Mouse (Mus musculus): ENCODE results near the gene Nav2. TPM values are rescaled to one million over a fixed set of nuclear protein-coding genes. Genes with fewer than 3 reads are reported as not detected.

Gene Nav2
- polyA plus RNA-seq, 1 experiment, result 51.7 TPM

DNA sequence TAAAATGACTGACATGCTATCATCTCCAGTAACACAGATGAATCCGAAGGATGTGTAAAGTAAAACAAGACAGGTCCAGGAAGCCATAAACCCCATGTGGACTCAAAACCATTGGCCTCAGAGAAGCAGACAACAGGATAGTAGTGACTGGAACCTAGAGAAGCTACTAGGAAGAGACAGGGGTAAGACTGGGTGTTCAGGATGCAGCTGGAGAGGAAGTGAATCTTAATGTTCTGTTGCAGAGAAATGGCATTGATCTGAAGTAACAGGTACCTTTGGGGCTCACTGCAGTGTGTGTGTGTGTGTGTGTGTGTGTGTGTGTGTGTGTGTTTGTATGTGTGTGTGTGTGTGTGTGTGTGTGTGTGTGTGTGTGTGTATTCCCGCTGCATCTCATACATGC, 231.2 kb downstream of the Nav2 start:
- H3K27me3 ChIP-seq (ENCODE audit: control insufficient read depth, insufficient read depth, low read length, poor library complexity, severe bottlenecking), result no peaks in the 10 kb centered on the region
- H3K9ac ChIP-seq (ENCODE audit: low read depth, poor library complexity, severe bottlenecking), result no peak overlapping the region
- H3K4me3 ChIP-seq (ENCODE audit: low read depth, low read length), result no peak overlapping the region
- H3K4me1 ChIP-seq (ENCODE audit: control insufficient read depth, insufficient read depth, low read length), result no peaks in the 10 kb centered on the region
- no peak overlapping the region for H3K27ac ChIP-seq (ENCODE audit: insufficient read depth, low read length)
- H3K36me3 ChIP-seq (ENCODE audit: control insufficient read depth, insufficient read depth, low read length, poor library complexity, severe bottlenecking), result no peaks in the 10 kb centered on the region
- no peak for TF ChIP-seq EP300 (IDR thresholded peaks at IDR 0.05; ENCODE audit: insufficient read depth, low read depth, low read length)
- H3K9me3 ChIP-seq (replicated peaks; ENCODE audit: control insufficient read depth, insufficient read depth, low read length, poor library complexity, severe bottlenecking), result no peaks in the 10 kb centered on the region

DNA sequence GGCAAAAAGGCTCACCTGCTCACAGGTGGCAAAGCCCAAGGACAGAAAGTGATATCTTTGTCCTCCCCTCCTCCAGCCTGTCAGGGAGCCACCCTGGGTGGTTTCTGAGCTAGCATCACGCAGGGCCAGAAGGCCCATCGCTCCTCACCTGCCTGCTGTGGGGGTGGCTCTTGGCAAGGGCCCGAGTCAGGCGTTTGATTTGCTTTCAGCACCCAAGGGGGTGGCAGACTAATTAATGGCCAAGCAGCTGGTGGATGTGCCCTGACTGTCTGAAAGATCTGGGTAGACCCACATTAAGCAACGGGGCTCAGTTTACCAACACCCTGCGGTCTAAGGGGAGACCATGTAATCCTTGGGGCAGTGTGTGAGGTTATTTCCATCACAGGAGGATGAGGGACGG, 235.4 kb downstream of the Nav2 start:
- H3K9ac ChIP-seq (ENCODE audit: low read depth, poor library complexity, severe bottlenecking), result no peak overlapping the region
- no peaks in the 10 kb centered on the region for H3K4me1 ChIP-seq (ENCODE audit: control insufficient read depth, insufficient read depth, low read length)
- no peaks in the 10 kb centered on the region for H3K9me3 ChIP-seq (replicated peaks; ENCODE audit: control insufficient read depth, insufficient read depth, low read length, poor library complexity, severe bottlenecking)
- no peak overlapping the region for H3K27ac ChIP-seq (ENCODE audit: insufficient read depth, low read length)
- no peaks in the 10 kb centered on the region for H3K36me3 ChIP-seq (ENCODE audit: control insufficient read depth, insufficient read depth, low read length, poor library complexity, severe bottlenecking)
- H3K27me3 ChIP-seq (ENCODE audit: control insufficient read depth, insufficient read depth, low read length, poor library complexity, severe bottlenecking), result no peaks in the 10 kb centered on the region
- no peak for TF ChIP-seq CTCF (IDR thresholded peaks at IDR 0.05; ENCODE audit: low read depth, low read length)
- no peak for TF ChIP-seq POLR2A (IDR thresholded peaks at IDR 0.05; ENCODE audit: insufficient read depth, low read length)
- no peak for TF ChIP-seq EP300 (IDR thresholded peaks at IDR 0.05; ENCODE audit: insufficient read depth, low read depth, low read length)
- H3K4me3 ChIP-seq (ENCODE audit: low read depth, low read length), result no peak overlapping the region

DNA sequence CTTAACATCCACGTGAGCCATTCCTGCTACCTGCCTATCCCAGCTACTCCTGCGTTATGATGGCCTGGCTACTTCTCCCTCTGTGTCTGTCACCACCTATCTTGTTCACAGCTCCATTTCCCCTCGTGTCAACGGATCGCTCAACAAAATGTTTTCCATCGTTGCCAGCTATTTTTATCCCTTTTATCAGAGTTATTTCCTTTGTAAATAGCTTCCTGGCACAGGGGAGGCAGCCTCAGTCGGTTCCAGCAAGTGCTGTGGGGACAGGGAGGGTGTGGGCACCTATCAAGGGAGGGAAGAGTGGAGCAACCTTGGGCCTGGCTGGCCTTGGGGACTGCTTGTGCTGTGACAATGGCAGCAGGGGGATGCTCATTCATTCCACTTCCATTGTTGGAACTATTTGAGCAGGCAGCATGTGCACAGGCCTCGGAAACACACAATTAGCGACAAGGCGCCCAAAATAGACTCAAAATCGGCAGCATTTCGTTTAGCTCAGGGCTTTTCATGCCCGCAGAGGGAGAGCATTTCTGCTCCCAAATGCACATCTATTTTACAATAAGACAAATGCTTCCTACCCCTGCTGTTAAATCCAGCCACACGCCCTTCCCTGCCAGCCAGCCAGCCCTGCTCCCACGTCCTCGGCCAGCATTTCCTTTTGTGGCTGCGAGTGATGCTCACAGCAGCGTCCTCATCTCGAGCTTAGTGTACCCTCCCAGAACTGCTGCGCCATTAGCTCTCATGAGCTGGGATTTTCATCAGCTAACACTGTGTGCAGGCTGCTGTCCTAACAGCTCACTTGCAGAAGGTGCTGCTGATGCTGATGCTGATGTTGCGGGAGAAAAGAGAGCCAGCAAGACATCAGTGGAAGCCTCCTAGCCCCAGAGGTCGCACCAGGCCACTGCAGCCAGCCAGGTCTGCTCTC, 237.5 kb downstream of the Nav2 start:
- H3K9ac ChIP-seq (ENCODE audit: low read depth, poor library complexity, severe bottlenecking), result no peak overlapping the region
- H3K27me3 ChIP-seq (ENCODE audit: control insufficient read depth, insufficient read depth, low read length, poor library complexity, severe bottlenecking), result no peaks in the 10 kb centered on the region
- no peaks in the 10 kb centered on the region for H3K9me3 ChIP-seq (replicated peaks; ENCODE audit: control insufficient read depth, insufficient read depth, low read length, poor library complexity, severe bottlenecking)
- TF ChIP-seq CTCF (IDR thresholded peaks at IDR 0.05; ENCODE audit: low read depth, low read length), result no peak
- no peak for TF ChIP-seq EP300 (IDR thresholded peaks at IDR 0.05; ENCODE audit: insufficient read depth, low read depth, low read length)
- TF ChIP-seq POLR2A (IDR thresholded peaks at IDR 0.05; ENCODE audit: insufficient read depth, low read length), result no peak
- H3K4me1 ChIP-seq (ENCODE audit: control insufficient read depth, insufficient read depth, low read length), result no peaks in the 10 kb centered on the region
- H3K4me3 ChIP-seq (ENCODE audit: low read depth, low read length), result no peak overlapping the region
- H3K27ac ChIP-seq (ENCODE audit: insufficient read depth, low read length), result no peak overlapping the region
- H3K36me3 ChIP-seq (ENCODE audit: control insufficient read depth, insufficient read depth, low read length, poor library complexity, severe bottlenecking), result no peaks in the 10 kb centered on the region

GRCm38 (mm10) chr7:49152297-49152696, 243.8 kb downstream of the Nav2 start:
- H3K4me1 ChIP-seq (ENCODE audit: control insufficient read depth, insufficient read depth, low read length), result no peaks in the 10 kb centered on the region
- H3K27ac ChIP-seq (ENCODE audit: insufficient read depth, low read length), result no peak overlapping the region
- no peaks in the 10 kb centered on the region for H3K27me3 ChIP-seq (ENCODE audit: control insufficient read depth, insufficient read depth, low read length, poor library complexity, severe bottlenecking)
- no peaks in the 10 kb centered on the region for H3K9me3 ChIP-seq (replicated peaks; ENCODE audit: control insufficient read depth, insufficient read depth, low read length, poor library complexity, severe bottlenecking)
- H3K4me3 ChIP-seq (ENCODE audit: low read depth, low read length), result no peak overlapping the region
- TF ChIP-seq POLR2A (IDR thresholded peaks at IDR 0.05; ENCODE audit: insufficient read depth, low read length), result no peak
- TF ChIP-seq EP300 (IDR thresholded peaks at IDR 0.05; ENCODE audit: insufficient read depth, low read depth, low read length), result no peak
- TF ChIP-seq CTCF (IDR thresholded peaks at IDR 0.05; ENCODE audit: low read depth, low read length), result no peak
- H3K36me3 ChIP-seq (ENCODE audit: control insufficient read depth, insufficient read depth, low read length, poor library complexity, severe bottlenecking), result no peaks in the 10 kb centered on the region
- no peak overlapping the region for H3K9ac ChIP-seq (ENCODE audit: low read depth, poor library complexity, severe bottlenecking)

DNA sequence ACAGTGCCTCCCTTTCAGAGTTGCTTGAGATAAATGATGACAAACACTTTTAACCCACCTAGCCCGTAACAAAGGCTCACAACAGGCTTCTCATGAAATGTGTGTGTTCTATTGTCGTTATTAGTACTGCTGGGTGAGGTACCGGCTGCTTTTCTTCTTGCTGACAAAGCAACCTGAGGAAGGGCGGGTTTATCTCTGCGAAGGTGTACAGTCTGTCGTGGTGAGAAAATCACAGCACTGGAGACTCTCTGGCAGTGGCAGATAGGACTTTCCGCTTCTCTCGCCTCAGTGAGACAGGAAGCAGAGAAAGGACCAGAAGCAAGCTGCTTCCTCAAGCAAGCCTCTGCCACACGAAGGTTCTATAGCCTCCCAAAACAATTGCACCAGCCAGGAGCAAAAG, 244.2 kb downstream of the Nav2 start:
- H3K27me3 ChIP-seq (ENCODE audit: control insufficient read depth, insufficient read depth, low read length, poor library complexity, severe bottlenecking), result no peaks in the 10 kb centered on the region
- TF ChIP-seq CTCF (IDR thresholded peaks at IDR 0.05; ENCODE audit: low read depth, low read length) (no peak), EP300 (IDR thresholded peaks at IDR 0.05; ENCODE audit: insufficient read depth, low read depth, low read length) (no peak), POLR2A (IDR thresholded peaks at IDR 0.05; ENCODE audit: insufficient read depth, low read length) (no peak)
- no peaks in the 10 kb centered on the region for H3K9me3 ChIP-seq (replicated peaks; ENCODE audit: control insufficient read depth, insufficient read depth, low read length, poor library complexity, severe bottlenecking)
- no peaks in the 10 kb centered on the region for H3K36me3 ChIP-seq (ENCODE audit: control insufficient read depth, insufficient read depth, low read length, poor library complexity, severe bottlenecking)
- no peak overlapping the region for H3K4me3 ChIP-seq (ENCODE audit: low read depth, low read length)
- no peaks in the 10 kb centered on the region for H3K4me1 ChIP-seq (ENCODE audit: control insufficient read depth, insufficient read depth, low read length)
- H3K27ac ChIP-seq (ENCODE audit: insufficient read depth, low read length), result no peak overlapping the region
- H3K9ac ChIP-seq (ENCODE audit: low read depth, poor library complexity, severe bottlenecking), result no peak overlapping the region

GRCm38 (mm10) chr7:49158641-49159381, 250.3 kb downstream of the Nav2 start:
- Histone ChIP-seq H3K36me3 (ENCODE audit: control insufficient read depth, insufficient read depth, low read length, poor library complexity, severe bottlenecking) (no peaks in the 10 kb centered on the region), H3K27me3 (ENCODE audit: control insufficient read depth, insufficient read depth, low read length, poor library complexity, severe bottlenecking) (no peaks in the 10 kb centered on the region), H3K4me3 (ENCODE audit: low read depth, low read length) (no peak overlapping the region), H3K4me1 (ENCODE audit: control insufficient read depth, insufficient read depth, low read length) (no peaks in the 10 kb centered on the region), H3K27ac (ENCODE audit: insufficient read depth, low read length) (no peak overlapping the region), H3K9me3 (replicated peaks; ENCODE audit: control insufficient read depth, insufficient read depth, low read length, poor library complexity, severe bottlenecking) (no peaks in the 10 kb centered on the region), H3K9ac (ENCODE audit: low read depth, poor library complexity, severe bottlenecking) (no peak overlapping the region)
- TF ChIP-seq EP300 (IDR thresholded peaks at IDR 0.05; ENCODE audit: insufficient read depth, low read depth, low read length), result no peak
- no peak for TF ChIP-seq CTCF (IDR thresholded peaks at IDR 0.05; ENCODE audit: low read depth, low read length)
- no peak for TF ChIP-seq POLR2A (IDR thresholded peaks at IDR 0.05; ENCODE audit: insufficient read depth, low read length)

Data from ES-Bruce4 (cell line).